Mouse (Mus musculus): ENCODE measurements around the gene Limch1. TPM values are rescaled to one million over a fixed set of nuclear protein-coding genes. Genes with fewer than 3 reads are reported as not detected.

Gene Limch1
- polyA plus RNA-seq, 1 experiment from 2014 or later, result 368 TPM

DNA sequence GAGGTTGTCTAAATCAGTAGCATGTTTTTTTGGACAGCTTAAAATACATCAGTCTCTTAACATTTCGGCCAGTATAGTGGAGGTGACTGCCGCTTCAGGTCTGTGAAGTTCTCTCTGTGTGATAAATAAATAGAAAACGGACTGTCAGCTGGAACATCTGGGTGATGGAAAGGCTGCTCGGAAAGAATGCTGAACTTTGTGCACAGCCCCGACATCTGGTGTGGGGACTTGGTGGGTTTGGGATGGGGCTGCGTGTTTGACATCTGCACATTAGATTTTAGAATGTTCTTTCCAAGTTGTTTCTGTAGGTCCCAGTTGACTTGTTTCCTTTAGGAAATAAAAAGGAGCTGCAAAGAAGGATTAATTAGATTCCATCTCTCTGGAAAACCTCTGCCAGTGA is 89.1 kb downstream of the Limch1 start:
- ATAC-seq (peak; percentile 38; the same call in 1 of the 2 replicates), DNase-seq (ENCODE audit: low spot score) (peak; percentile 26)
- H3K27me3 ChIP-seq (replicated peaks; ENCODE audit: insufficient read depth, low read length), result no peaks in the 10 kb centered on the region
- H3K9me3 ChIP-seq (ENCODE audit: low read length), result no peaks in the 10 kb centered on the region
- TF ChIP-seq EP300 (IDR thresholded peaks at IDR 0.05), result no peak
- no peak overlapping the region for H3K27ac ChIP-seq (ENCODE audit: low read length)
- H3K4me3 ChIP-seq (ENCODE audit: low read depth, low read length), result no peak overlapping the region
- H3K9ac ChIP-seq (replicated peaks; ENCODE audit: low read depth), result no peak overlapping the region
- no peaks in the 10 kb centered on the region for H3K36me3 ChIP-seq (ENCODE audit: insufficient read depth, low read length)
- 39% methylated on average over 6 of the region's 6 CpGs for WGBS
- no peak overlapping the region for H3K4me2 ChIP-seq (replicated peaks; ENCODE audit: low read depth, low read length)
- H3K4me1 ChIP-seq (ENCODE audit: insufficient read depth, low read depth, low read length), result no peaks in the 10 kb centered on the region

DNA sequence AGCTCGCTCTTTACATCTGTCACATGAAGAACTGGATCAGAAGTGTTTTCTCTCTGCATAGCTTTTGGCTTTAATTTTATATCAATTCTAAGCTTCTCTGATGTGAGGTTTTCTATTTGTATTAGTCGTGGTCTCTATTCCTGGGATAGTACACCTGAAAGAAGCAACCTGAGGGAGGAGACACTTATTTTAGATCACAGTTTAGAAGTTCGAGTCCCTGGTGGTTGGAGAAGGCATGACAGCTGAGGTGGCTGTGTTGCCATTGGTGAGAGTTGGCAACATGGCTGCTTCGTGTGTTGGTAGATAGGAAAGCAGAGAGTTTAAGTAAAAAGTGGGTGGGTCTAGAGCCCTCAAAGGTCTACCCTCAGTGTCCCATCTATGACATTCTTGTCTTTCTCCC is 91.3 kb downstream of the Limch1 start:
- H3K4me1 ChIP-seq (ENCODE audit: insufficient read depth, low read depth, low read length), result no peaks in the 10 kb centered on the region
- no peaks in the 10 kb centered on the region for H3K27me3 ChIP-seq (replicated peaks; ENCODE audit: insufficient read depth, low read length)
- no peak overlapping the region for H3K4me2 ChIP-seq (replicated peaks; ENCODE audit: low read depth, low read length)
- 94% methylated on average over 4 of the region's 4 CpGs for WGBS
- DNase-seq (ENCODE audit: low spot score), result no peak
- H3K36me3 ChIP-seq (ENCODE audit: insufficient read depth, low read length), result no peaks in the 10 kb centered on the region
- no peak overlapping the region for H3K9ac ChIP-seq (replicated peaks; ENCODE audit: low read depth)
- no peak for ATAC-seq
- no peak overlapping the region for H3K27ac ChIP-seq (ENCODE audit: low read length)
- TF ChIP-seq EP300 (IDR thresholded peaks at IDR 0.05) (no peak), CTCF (IDR thresholded peaks at IDR 0.05) (peak; percentile 28; the same call in 1 of the 2 replicates)
- no peak overlapping the region for H3K4me3 ChIP-seq (ENCODE audit: low read depth, low read length)
- no peaks in the 10 kb centered on the region for H3K9me3 ChIP-seq (ENCODE audit: low read length)

DNA sequence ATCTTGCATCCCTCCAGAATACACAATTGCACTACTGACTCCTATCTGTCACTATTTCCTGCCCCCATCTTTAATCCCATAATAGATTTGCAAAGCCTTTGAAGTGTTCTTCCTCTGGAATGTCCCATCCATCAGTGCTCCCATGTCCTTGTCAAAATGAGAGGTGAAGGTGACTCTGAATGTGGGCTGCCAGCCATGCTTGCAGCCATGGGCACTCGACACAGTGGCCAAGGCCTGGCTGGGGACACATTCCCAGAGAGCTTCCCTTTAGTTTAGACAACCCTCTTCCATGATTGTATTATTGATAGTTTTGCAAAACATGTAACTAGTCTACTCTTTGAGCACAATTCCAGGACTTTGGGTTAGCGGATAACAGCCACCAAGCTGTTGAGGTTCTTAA is 96.3 kb downstream of the Limch1 start:
- DNase-seq (ENCODE audit: low spot score) (no peak), ATAC-seq (no peak)
- Histone ChIP-seq H3K9ac (replicated peaks; ENCODE audit: low read depth) (no peak overlapping the region), H3K36me3 (ENCODE audit: insufficient read depth, low read length) (no peaks in the 10 kb centered on the region), H3K4me3 (ENCODE audit: low read depth, low read length) (no peak overlapping the region), H3K27ac (ENCODE audit: low read length) (no peak overlapping the region), H3K4me1 (ENCODE audit: insufficient read depth, low read depth, low read length) (no peaks in the 10 kb centered on the region), H3K9me3 (ENCODE audit: low read length) (no peaks in the 10 kb centered on the region), H3K27me3 (replicated peaks; ENCODE audit: insufficient read depth, low read length) (no peaks in the 10 kb centered on the region), H3K4me2 (replicated peaks; ENCODE audit: low read depth, low read length) (no peak overlapping the region)
- 86% methylated on average over 2 of the region's 2 CpGs for WGBS
- no peak for TF ChIP-seq EP300 (IDR thresholded peaks at IDR 0.05)
- no peak for TF ChIP-seq CTCF (IDR thresholded peaks at IDR 0.05)

DNA sequence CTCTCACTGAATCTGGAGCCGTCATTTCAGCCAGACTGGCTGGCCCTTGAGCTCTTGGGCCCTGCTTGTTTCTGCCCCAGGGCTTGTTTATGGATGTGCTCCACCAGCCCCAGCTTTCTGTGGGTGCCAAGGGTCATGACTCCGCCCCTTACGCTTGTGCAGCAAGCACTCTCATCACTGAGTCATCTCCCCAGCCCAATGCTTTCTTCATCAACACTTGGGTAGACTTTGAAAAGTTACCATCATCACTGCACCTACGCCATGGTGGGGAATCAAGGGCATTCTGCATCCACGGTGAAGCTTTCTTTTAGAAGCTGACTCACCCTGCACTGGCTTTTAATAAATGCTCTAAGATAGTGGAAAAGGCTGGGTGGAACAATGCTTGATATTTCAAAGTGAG is 97.1 kb downstream of the Limch1 start:
- H3K4me3 ChIP-seq (ENCODE audit: low read depth, low read length), result no peak overlapping the region
- 88% methylated on average over 5 of the region's 5 CpGs for WGBS
- H3K4me2 ChIP-seq (replicated peaks; ENCODE audit: low read depth, low read length), result no peak overlapping the region
- no peak overlapping the region for H3K27ac ChIP-seq (ENCODE audit: low read length)
- no peaks in the 10 kb centered on the region for H3K36me3 ChIP-seq (ENCODE audit: insufficient read depth, low read length)
- TF ChIP-seq CTCF (IDR thresholded peaks at IDR 0.05) (no peak), EP300 (IDR thresholded peaks at IDR 0.05) (no peak)
- no peaks in the 10 kb centered on the region for H3K27me3 ChIP-seq (replicated peaks; ENCODE audit: insufficient read depth, low read length)
- H3K9me3 ChIP-seq (ENCODE audit: low read length), result no peaks in the 10 kb centered on the region
- DNase-seq (ENCODE audit: low spot score) (no peak), ATAC-seq (no peak)
- no peak overlapping the region for H3K9ac ChIP-seq (replicated peaks; ENCODE audit: low read depth)
- H3K4me1 ChIP-seq (ENCODE audit: insufficient read depth, low read depth, low read length), result no peaks in the 10 kb centered on the region

DNA sequence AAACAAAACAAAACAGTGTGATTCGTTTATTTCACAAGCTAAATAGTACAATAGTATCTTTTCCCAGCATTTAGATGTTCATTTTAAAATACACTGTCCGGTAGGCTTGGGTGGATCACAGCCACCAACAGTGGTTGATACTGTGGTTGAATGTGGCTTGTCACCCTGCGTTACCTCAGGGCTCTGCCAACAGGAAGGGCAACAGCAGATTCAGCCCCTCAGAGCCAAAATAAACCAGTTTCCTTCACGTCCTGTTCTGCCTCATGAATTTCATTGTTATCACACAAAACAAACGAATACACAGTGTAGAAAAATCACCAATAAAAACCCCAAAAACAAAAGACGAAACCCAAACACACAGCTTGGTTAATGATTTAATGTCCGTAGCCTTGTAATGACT is 102.5 kb downstream of the Limch1 start:
- no peak overlapping the region for H3K27ac ChIP-seq (ENCODE audit: low read length)
- H3K9me3 ChIP-seq (ENCODE audit: low read length), result no peaks in the 10 kb centered on the region
- H3K4me2 ChIP-seq (replicated peaks; ENCODE audit: low read depth, low read length), result no peak overlapping the region
- no peak for TF ChIP-seq CTCF (IDR thresholded peaks at IDR 0.05)
- TF ChIP-seq EP300 (IDR thresholded peaks at IDR 0.05), result no peak
- 55% methylated on average over 7 of the region's 7 CpGs for WGBS
- H3K36me3 ChIP-seq (ENCODE audit: insufficient read depth, low read length), result no peaks in the 10 kb centered on the region
- no peak overlapping the region for H3K4me3 ChIP-seq (ENCODE audit: low read depth, low read length)
- H3K9ac ChIP-seq (replicated peaks; ENCODE audit: low read depth), result no peak overlapping the region
- ATAC-seq, result peak; percentile 27; the same call in 1 of the 2 replicates
- no peak for DNase-seq (ENCODE audit: low spot score)
- H3K27me3 ChIP-seq (replicated peaks; ENCODE audit: insufficient read depth, low read length), result no peaks in the 10 kb centered on the region
- H3K4me1 ChIP-seq (ENCODE audit: insufficient read depth, low read depth, low read length), result peaks cover 7% of the 10 kb centered on the region; the same call in 1 of the 2 replicates

DNA sequence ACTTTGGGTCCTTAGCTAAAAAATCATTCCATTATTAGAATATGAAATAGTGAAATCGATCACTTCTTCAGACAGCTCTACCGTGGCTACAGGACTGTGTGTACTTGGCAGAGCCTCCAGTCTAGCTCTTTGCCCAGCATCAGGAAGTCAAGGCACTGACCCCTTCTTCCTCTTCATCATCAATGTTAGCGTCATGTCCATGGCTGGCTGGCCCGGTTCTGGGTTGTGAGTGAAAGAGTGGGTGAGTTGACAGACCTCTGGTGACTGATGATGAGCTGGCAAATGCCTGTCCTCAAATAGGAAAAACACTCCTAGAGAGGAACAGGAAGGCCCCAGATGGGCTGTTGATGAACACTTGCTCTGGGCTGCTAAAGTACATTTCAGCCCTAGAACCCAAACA is 103.5 kb downstream of the Limch1 start:
- 36% methylated on average over 4 of the region's 4 CpGs for WGBS
- DNase-seq (ENCODE audit: low spot score) (peak; percentile 50), ATAC-seq (peak; percentile 73)
- TF ChIP-seq CTCF (IDR thresholded peaks at IDR 0.05) (no peak), EP300 (IDR thresholded peaks at IDR 0.05) (peak; percentile 58)
- H3K27ac ChIP-seq (ENCODE audit: low read length), result no peak overlapping the region
- no peak overlapping the region for H3K4me3 ChIP-seq (ENCODE audit: low read depth, low read length)
- H3K9ac ChIP-seq (replicated peaks; ENCODE audit: low read depth), result no peak overlapping the region
- H3K4me2 ChIP-seq (replicated peaks; ENCODE audit: low read depth, low read length), result no peak overlapping the region
- peaks cover 7% of the 10 kb centered on the region; the same call in 1 of the 2 replicates for H3K4me1 ChIP-seq (ENCODE audit: insufficient read depth, low read depth, low read length)
- no peaks in the 10 kb centered on the region for H3K9me3 ChIP-seq (ENCODE audit: low read length)
- no peaks in the 10 kb centered on the region for H3K36me3 ChIP-seq (ENCODE audit: insufficient read depth, low read length)
- no peaks in the 10 kb centered on the region for H3K27me3 ChIP-seq (replicated peaks; ENCODE audit: insufficient read depth, low read length)

DNA sequence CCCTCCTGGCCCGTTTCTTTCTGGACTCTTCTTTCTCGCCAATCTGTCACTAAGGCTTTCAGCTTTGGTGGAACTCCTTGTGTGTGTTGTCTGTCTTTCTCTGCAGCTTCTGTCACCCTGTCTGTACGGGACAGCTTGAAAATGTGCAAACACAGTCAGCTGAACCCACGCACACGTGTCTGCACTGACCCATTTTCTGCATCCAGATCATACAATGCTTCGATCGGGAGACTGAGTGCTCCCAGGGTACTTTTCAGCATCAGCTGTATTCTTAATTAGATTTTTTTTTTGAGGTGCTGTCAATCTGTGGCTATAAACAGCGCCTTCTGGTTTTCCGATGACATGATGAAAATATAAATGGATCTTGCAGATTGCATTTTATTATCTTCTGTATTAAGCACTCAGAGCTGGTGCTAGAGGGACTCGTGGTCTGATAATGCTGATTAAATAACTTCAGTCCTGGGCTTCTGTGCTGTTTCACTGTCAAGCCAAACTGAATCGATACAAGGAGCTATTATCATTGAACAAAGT is 105.2 kb downstream of the Limch1 start:
- H3K27me3 ChIP-seq (replicated peaks; ENCODE audit: insufficient read depth, low read length), result no peaks in the 10 kb centered on the region
- TF ChIP-seq CTCF (IDR thresholded peaks at IDR 0.05) (no peak), EP300 (IDR thresholded peaks at IDR 0.05) (no peak)
- H3K9me3 ChIP-seq (ENCODE audit: low read length), result no peaks in the 10 kb centered on the region
- peaks cover 10% of the 10 kb centered on the region; the same call in 1 of the 2 replicates for H3K4me1 ChIP-seq (ENCODE audit: insufficient read depth, low read depth, low read length)
- no peak overlapping the region for H3K4me2 ChIP-seq (replicated peaks; ENCODE audit: low read depth, low read length)
- no peak overlapping the region for H3K9ac ChIP-seq (replicated peaks; ENCODE audit: low read depth)
- ATAC-seq (no peak), DNase-seq (ENCODE audit: low spot score) (no peak)
- no peak overlapping the region for H3K4me3 ChIP-seq (ENCODE audit: low read depth, low read length)
- no peaks in the 10 kb centered on the region for H3K36me3 ChIP-seq (ENCODE audit: insufficient read depth, low read length)
- WGBS, result 83% methylated on average over 11 of the region's 11 CpGs
- H3K27ac ChIP-seq (ENCODE audit: low read length), result no peak overlapping the region
